20 mouse cellular contexts compared by ENCODE assay signal in genomic region chr13:112832589-112832988, GRCm38 (mm10). TPM values are rescaled to one million over a fixed set of nuclear protein-coding genes. Genes with fewer than 3 reads are reported as not detected.
DNase-seq lines count a peak whose midpoint lies in the region; ATAC-seq and TF ChIP-seq lines count a peak whose summit lies in the region.
"Had no signal": no experiment of that assay in that cellular context is flagged by ENCODE, and none has a peak within 500 bp of the region (broad histone marks: within the 10 kb centered on the region; RNA-seq: fewer than 3 reads in every experiment).

No protein-coding gene starts in this region.

- H3K36me3 ChIP-seq in embryonic facial prominence, embryonic 13.5 days, result no peaks in the 10 kb centered on the region
- H3K36me3 ChIP-seq in embryonic facial prominence, embryonic 10.5 days (replicated peaks), result no peaks in the 10 kb centered on the region
- H3K36me3 ChIP-seq in liver, embryonic 13.5 days, result no peaks in the 10 kb centered on the region; the same call in 1 of the 2 replicates
- 0 out of 2 replicates have a peak, but pooled peaks cover 6% of the 10 kb centered on the region for H3K36me3 ChIP-seq in liver, postnatal 0 days (replicated peaks; ENCODE audit: insufficient read depth, low read length)
- H3K36me3 ChIP-seq in midbrain, postnatal 0 days (ENCODE audit: insufficient read depth, low read length), result no peaks in the 10 kb centered on the region
- H3K36me3 ChIP-seq: embryonic facial prominence, embryonic 12.5 days; heart, embryonic 13.5 days; hindbrain, embryonic 12.5 days had no signal

- 0 out of 2 replicates have a peak overlapping the region, but pooled peaks have one; percentile 11 for H3K9ac ChIP-seq in embryonic facial prominence, embryonic 13.5 days
- no peak overlapping the region for H3K9ac ChIP-seq in liver, embryonic 13.5 days
- no peak overlapping the region for H3K9ac ChIP-seq in liver, postnatal 0 days (replicated peaks)
- no peak overlapping the region for H3K9ac ChIP-seq in midbrain, postnatal 0 days (replicated peaks; ENCODE audit: low read length, poor library complexity, severe bottlenecking)
- H3K9ac ChIP-seq: embryonic facial prominence, embryonic 12.5 days; forebrain, embryonic 13.5 days; forebrain, postnatal 0 days; heart, embryonic 13.5 days; hindbrain, embryonic 12.5 days had no signal

- WGBS in embryonic facial prominence, embryonic 13.5 days, result 38% methylated on average over 2 of the region's 2 CpGs
- 52% methylated on average over 2 of the region's 2 CpGs for WGBS in embryonic facial prominence, embryonic 10.5 days
- 34% methylated on average over 2 of the region's 2 CpGs for WGBS in liver, embryonic 13.5 days (ENCODE audit: insufficient replicate concordance)
- 35% methylated on average over 2 of the region's 2 CpGs for WGBS in liver, postnatal 0 days (ENCODE audit: insufficient replicate concordance)
- 75% methylated on average over 2 of the region's 2 CpGs for WGBS in midbrain, postnatal 0 days

- no peaks in the 10 kb centered on the region for H3K27me3 ChIP-seq in embryonic facial prominence, embryonic 13.5 days
- no peaks in the 10 kb centered on the region for H3K27me3 ChIP-seq in embryonic facial prominence, embryonic 10.5 days (replicated peaks; ENCODE audit: low read depth, poor library complexity, severe bottlenecking)
- H3K27me3 ChIP-seq in liver, embryonic 13.5 days, result peaks cover 4% of the 10 kb centered on the region
- no peaks in the 10 kb centered on the region for H3K27me3 ChIP-seq in liver, postnatal 0 days (ENCODE audit: insufficient read depth, low read length)
- H3K27me3 ChIP-seq in midbrain, postnatal 0 days (ENCODE audit: insufficient read depth, low read length), result no peaks in the 10 kb centered on the region
- H3K27me3 ChIP-seq: embryonic facial prominence, embryonic 12.5 days; forebrain, embryonic 13.5 days; heart, embryonic 13.5 days; hindbrain, embryonic 12.5 days; Patski had no signal

- H3K9me3 ChIP-seq in embryonic facial prominence, embryonic 13.5 days, result no peaks in the 10 kb centered on the region
- no peaks in the 10 kb centered on the region for H3K9me3 ChIP-seq in embryonic facial prominence, embryonic 10.5 days
- H3K9me3 ChIP-seq in liver, embryonic 13.5 days (replicated peaks), result no peaks in the 10 kb centered on the region
- H3K9me3 ChIP-seq in liver, postnatal 0 days (ENCODE audit: low read length), result no peaks in the 10 kb centered on the region
- H3K9me3 ChIP-seq in midbrain, postnatal 0 days (ENCODE audit: low read length), result no peaks in the 10 kb centered on the region
- H3K9me3 ChIP-seq: embryonic facial prominence, embryonic 12.5 days; forebrain, embryonic 13.5 days; heart, embryonic 13.5 days; hindbrain, embryonic 12.5 days had no signal

- no peak for TF ChIP-seq EP300 in liver, postnatal 0 days (IDR thresholded peaks at IDR 0.05; ENCODE audit: low read depth)

- H3K4me3 ChIP-seq in embryonic facial prominence, embryonic 13.5 days, result no peak overlapping the region
- no peak overlapping the region for H3K4me3 ChIP-seq in embryonic facial prominence, embryonic 10.5 days
- no peak overlapping the region for H3K4me3 ChIP-seq in liver, embryonic 13.5 days (replicated peaks)
- H3K4me3 ChIP-seq in liver, postnatal 0 days (ENCODE audit: low read depth, low read length), result no peak overlapping the region
- H3K4me3 ChIP-seq in midbrain, postnatal 0 days (ENCODE audit: low read depth, low read length), result no peak overlapping the region
- H3K4me3 ChIP-seq: embryonic facial prominence, embryonic 12.5 days; forebrain, embryonic 13.5 days; heart, embryonic 13.5 days; hindbrain, embryonic 12.5 days had no signal

- H3K4me1 ChIP-seq in embryonic facial prominence, embryonic 13.5 days, result peaks cover 21% of the 10 kb centered on the region
- H3K4me1 ChIP-seq in embryonic facial prominence, embryonic 10.5 days, result peaks cover 15% of the 10 kb centered on the region
- H3K4me1 ChIP-seq in liver, embryonic 13.5 days (replicated peaks), result peaks cover 46% of the 10 kb centered on the region
- H3K4me1 ChIP-seq in liver, postnatal 0 days (ENCODE audit: insufficient read depth), result peaks cover 16% of the 10 kb centered on the region
- H3K4me1 ChIP-seq in midbrain, postnatal 0 days (ENCODE audit: insufficient read depth, low read length), result no peaks in the 10 kb centered on the region

- DNase-seq in embryonic facial prominence, embryonic 10.5 days (ENCODE audit: low spot score), result no peak
- no peak for DNase-seq in liver, embryonic 13.5 days
- no peak for DNase-seq in liver
- no peak for DNase-seq in liver, postnatal 0 days
- no peak for DNase-seq in ovary, adult 18-20 months (ENCODE audit: low spot score)
- DNase-seq in midbrain, postnatal 0 days (ENCODE audit: low spot score), result no peak
- DNase-seq: adrenal gland, postnatal 25 days; B cell, adult 2 months; cerebellum, adult 9-11 months; forebrain, postnatal 0 days; gastrocnemius, postnatal 14 days; heart, postnatal 4 days had no signal

- no peak for TF ChIP-seq CTCF in liver, postnatal 0 days (IDR thresholded peaks at IDR 0.05; ENCODE audit: low read depth)
- no peak for TF ChIP-seq CTCF in midbrain, postnatal 0 days (IDR thresholded peaks at IDR 0.05)

- H3K27ac ChIP-seq in embryonic facial prominence, embryonic 13.5 days, result no peak overlapping the region
- H3K27ac ChIP-seq in embryonic facial prominence, embryonic 10.5 days (replicated peaks), result no peak overlapping the region
- H3K27ac ChIP-seq in liver, embryonic 13.5 days, result 0 out of 2 replicates have a peak overlapping the region, but pooled peaks have one; percentile 4
- H3K27ac ChIP-seq in liver, postnatal 0 days (ENCODE audit: low read depth), result no peak overlapping the region
- no peak overlapping the region for H3K27ac ChIP-seq in midbrain, postnatal 0 days (ENCODE audit: low read depth, low read length)
- H3K27ac ChIP-seq: forebrain, embryonic 13.5 days; heart, embryonic 13.5 days; hindbrain, embryonic 12.5 days had no signal

- H3K4me2 ChIP-seq in embryonic facial prominence, embryonic 13.5 days, result no peak overlapping the region
- no peak overlapping the region for H3K4me2 ChIP-seq in liver, embryonic 13.5 days
- no peak overlapping the region for H3K4me2 ChIP-seq in liver, postnatal 0 days (ENCODE audit: low read depth, low read length)
- H3K4me2 ChIP-seq in midbrain, postnatal 0 days (ENCODE audit: low read depth, low read length, poor library complexity, severe bottlenecking), result no peak overlapping the region
- H3K4me2 ChIP-seq: embryonic facial prominence, embryonic 12.5 days; heart, embryonic 13.5 days; hindbrain, embryonic 12.5 days had no signal

- no peak for ATAC-seq in embryonic facial prominence, embryonic 13.5 days (ENCODE audit: insufficient number of reproducible peaks, insufficient read depth, low FRiP score, low TSS enrichment, low read depth)
- peak; percentile 51 for ATAC-seq in liver, embryonic 13.5 days (ENCODE audit: low read depth)
- ATAC-seq in liver, postnatal 0 days, result peak; percentile 37; the same call in 1 of the 2 replicates
- ATAC-seq in midbrain, postnatal 0 days (ENCODE audit: low FRiP score), result no peak
- ATAC-seq: activated CD4-positive, CD25-positive, alpha-beta regulatory T cell, adult 4 months; CD4-positive, CD25-positive, alpha-beta regulatory T cell, adult 4 months; Patski had no signal

RNA-seq across cellular contexts. Expression of gene Plpp1, which starts 32.0 kb away (rescaled TPM):
- polyA plus RNA-seq in embryonic facial prominence, embryonic 13.5 days (2015; fragmentation: Nextera tagmentation; extraction: Ambion mirVana), result 46.9 and 51.8 TPM in 2 replicates
- polyA plus RNA-seq in embryonic facial prominence, embryonic 10.5 days (2016; fragmentation: Nextera tagmentation; extraction: Ambion mirVana), result 19.0 and 21.8 TPM in 2 replicates
- polyA plus RNA-seq in liver, embryonic 13.5 days (2015; fragmentation: Nextera tagmentation; extraction: Ambion mirVana), result 31.8 and 32.2 TPM in 2 replicates
- polyA plus RNA-seq in liver, postnatal 0 days (2015; fragmentation: Nextera tagmentation; extraction: Ambion mirVana), result 44.6 and 55.4 TPM in 2 replicates
- 59.7 and 59.9 TPM in 2 replicates for total RNA-seq in midbrain, postnatal 0 days (2014; rRNA removed)
- polyA plus RNA-seq in midbrain, postnatal 0 days (2015; fragmentation: Nextera tagmentation; extraction: Ambion mirVana), result 87.2 and 91.0 TPM in 2 replicates

Comparison
In these comparisons a context has a peak if more than half of its experiments do, and no peak if none do; other contexts are left out.
1. ATAC-seq: peak in liver, embryonic 13.5 days (single experiment) and liver, postnatal 0 days (single experiment); none in embryonic facial prominence, embryonic 13.5 days (single experiment) and midbrain, postnatal 0 days (single experiment).